Mouse (Mus musculus) left cerebral cortex, adult 2 months (tissue): Measurements from ENCODE around the gene Foxf1. TPM values are rescaled to one million over a fixed set of nuclear protein-coding genes. Genes with fewer than 3 reads are reported as not detected.

Source experiments
- DNase-seq, 2 experiments: peaks; one replicate each; pipeline ENCODE4 v3.0.0; 2021 to 2022; ENCODE audit warnings: low spot score in 2 of 2, mixed read lengths in 1 of 2; ENCODE audit errors: extremely low spot score in 1 of 2
- H3K27ac ChIP-seq: fragments of 200-600 bp; 2 replicates; pipeline ENCODE4 v1.8.1; 2022
- H3K4me3 ChIP-seq: fragments of 200-600 bp; 2 replicates; pipeline ENCODE4 v1.8.1; 2022
- CTCF ChIP-seq: fragments of 200-600 bp; IDR thresholded peaks from 2 replicates; pipeline ENCODE4 v1.8.1; 2022; ENCODE audit warnings: antibody characterized with exemption, mild to moderate bottlenecking, moderate library complexity
- intact Hi-C: fragments of 180-260 bp; cut with DNase I; formaldehyde crosslinking; loops from one replicate; pipeline ENCODE4 v1.15.1; 2025
- total RNA-seq, 2 experiments: library from RNA; stranded (reverse); gene quantifications; 2 replicates each; pipeline ENCODE4 v1.2.3; 2021

Gene Foxf1
- total RNA-seq, 2 experiments from 2014 or later, result 0.79 to 0.91 TPM

DNA sequence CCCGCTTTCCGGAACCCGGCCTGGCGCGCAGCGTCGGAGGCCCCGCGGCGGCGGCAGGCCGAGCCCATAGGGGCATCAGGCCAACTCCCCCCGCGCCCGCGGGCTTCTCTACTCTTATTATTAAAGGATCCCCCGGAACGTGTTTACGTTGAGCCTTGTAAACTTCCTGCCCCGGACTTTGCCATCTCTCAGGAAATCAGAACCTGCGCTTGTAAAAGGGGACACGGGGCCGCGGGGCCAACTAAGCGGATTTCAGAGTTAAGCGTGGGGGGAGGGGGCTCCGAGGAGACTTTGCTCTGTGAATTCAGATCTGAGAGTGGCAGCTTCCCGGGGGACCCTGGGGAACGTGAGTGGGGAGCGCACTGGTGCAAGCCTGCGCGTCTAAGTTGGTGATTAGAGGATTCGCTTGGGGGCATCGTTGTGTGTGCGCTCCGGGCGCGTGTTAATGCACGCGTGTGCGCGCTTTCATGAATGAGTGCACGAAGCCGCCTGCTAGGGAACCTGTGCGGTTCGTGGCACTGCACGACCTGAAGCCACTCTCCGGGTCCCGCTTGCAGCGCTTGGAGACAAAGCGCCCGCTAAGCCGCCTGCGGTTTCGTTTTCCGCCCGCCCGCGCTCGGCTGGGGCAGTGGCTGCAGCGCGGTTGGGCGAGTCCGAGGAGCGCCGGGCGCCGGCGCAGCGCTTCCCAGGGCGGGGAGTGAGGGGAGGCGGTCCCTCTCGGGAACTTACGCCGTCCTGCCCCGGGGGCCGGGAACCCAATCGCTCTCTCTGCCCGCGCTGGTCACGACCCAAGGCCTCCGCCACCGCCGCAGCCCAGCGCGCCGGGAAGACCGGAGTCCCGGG lies 872 bp upstream of the Foxf1 start:
- TF ChIP-seq CTCF, result no peak
- H3K4me3 ChIP-seq, result peak overlapping the region; percentile 48
- intact Hi-C loops, result no loop called here
- DNase-seq, result no peak
- H3K27ac ChIP-seq, result peak overlapping the region; percentile 15; the same call in 1 of the 2 replicates

DNA sequence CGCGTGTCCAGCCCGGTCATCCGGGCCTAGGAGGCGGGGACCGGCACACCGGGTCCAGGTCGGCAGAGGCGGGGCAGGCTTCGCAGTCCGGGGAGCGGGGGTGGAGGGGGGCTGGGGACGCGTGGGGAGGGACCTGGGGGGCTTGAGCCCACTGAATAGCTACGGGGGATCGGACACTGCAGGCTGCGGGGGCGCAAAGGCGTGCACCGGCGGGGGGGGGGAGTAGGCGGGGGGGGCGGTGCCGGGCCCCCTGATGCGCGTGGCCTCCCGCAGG lies 313 bp upstream of the Foxf1 start:
- Histone ChIP-seq H3K27ac (no peak overlapping the region), H3K4me3 (peak overlapping the region; percentile 48)
- no peak for TF ChIP-seq CTCF
- DNase-seq, result no peak
- intact Hi-C loops, result no loop called here

DNA sequence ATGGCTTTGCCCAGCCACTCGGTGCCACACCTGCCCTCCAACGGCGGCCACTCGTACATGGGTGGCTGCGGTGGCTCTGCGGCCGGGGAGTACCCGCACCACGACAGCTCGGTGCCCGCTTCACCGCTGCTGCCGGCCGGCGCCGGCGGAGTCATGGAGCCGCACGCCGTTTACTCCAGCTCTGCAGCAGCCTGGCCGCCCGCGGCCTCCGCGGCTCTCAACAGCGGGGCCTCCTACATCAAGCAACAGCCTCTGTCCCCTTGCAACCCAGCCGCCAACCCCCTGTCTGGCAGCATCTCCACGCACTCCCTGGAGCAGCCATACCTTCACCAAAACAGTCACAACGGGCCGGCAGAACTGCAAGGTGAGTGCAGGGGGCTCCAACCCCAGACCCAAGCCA lies 825 bp downstream of the Foxf1 start:
- Histone ChIP-seq H3K4me3 (peak overlapping the region; percentile 48), H3K27ac (no peak overlapping the region)
- intact Hi-C loops, result loop anchor here (5.0 kb wide), 1 partner anchor 188 kb away; no protein-coding TSS in a partner anchor
- TF ChIP-seq CTCF, result no peak
- DNase-seq, result no peak

DNA sequence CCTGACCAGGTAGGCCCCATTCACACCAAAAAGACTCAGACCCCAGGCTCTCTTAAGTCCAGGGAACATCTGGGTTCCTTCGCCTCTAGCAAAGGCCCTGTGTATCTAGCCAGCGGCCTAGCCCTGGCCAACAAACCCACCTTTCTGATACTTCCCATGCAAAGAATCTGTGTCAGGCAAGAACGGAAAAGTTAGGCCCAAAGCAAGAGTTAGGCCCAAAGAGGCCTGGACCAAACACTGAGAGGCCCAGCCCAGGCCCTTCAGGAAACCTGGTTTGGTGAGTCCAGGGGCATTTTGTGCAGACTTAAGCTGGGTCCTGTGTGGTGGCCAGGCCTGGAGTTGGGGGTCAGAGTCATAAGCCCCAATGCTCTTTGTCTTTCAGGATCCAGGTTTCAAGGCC lies 1.4 kb downstream of the Foxf1 start:
- H3K4me3 ChIP-seq, result no peak overlapping the region; the same call in 1 of the 2 replicates
- intact Hi-C loops, result loop anchor here (5.0 kb wide), 1 partner anchor 188 kb away; no protein-coding TSS in a partner anchor
- DNase-seq, result no peak
- TF ChIP-seq CTCF, result no peak
- H3K27ac ChIP-seq, result no peak overlapping the region

DNA sequence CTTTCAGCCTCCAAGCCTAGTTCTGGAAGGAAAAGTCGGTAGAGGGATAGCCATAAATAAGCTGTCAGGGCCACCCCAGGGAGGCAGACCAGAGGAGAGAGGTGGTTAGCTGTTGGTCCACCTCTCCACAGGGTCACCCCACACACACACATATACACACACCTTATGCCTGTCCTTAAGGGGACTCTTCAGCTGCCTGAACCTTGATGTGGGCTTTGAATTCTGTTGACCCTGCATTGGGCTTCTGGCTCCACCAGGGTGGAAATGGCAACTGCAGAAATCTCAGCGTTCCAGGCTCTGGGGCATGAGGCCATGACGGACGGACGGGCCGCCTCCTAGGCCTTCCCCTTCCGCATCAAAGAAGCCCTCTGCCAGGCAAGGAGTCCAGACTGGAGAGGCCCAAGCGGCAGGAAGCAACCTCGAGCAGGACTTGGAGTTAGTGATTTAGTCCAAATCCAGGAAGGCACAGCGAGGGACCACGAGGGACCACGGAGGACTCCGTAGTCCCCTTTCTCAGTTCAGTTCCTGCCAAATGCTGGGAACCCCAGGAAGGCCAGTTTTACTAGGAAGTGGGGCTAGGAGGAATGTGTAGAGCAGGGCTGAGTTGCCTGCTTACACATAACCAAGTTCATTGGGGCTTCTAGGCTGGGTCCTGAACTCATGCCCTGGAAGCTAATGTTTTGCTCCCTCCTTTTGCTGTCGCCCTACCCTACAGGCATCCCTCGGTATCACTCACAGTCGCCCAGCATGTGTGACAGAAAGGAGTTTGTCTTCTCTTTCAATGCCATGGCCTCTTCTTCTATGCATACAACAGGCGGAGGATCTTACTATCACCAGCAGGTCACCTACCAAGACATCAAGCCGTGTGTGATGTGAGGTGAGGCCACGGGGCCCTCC lies 2.1 kb downstream of the Foxf1 start:
- Histone ChIP-seq H3K27ac (no peak overlapping the region), H3K4me3 (no peak overlapping the region)
- intact Hi-C loops, result loop anchor here (5.0 kb wide), 1 partner anchor 189 kb away; no protein-coding TSS in a partner anchor
- no peak for TF ChIP-seq CTCF
- DNase-seq, result no peak

DNA sequence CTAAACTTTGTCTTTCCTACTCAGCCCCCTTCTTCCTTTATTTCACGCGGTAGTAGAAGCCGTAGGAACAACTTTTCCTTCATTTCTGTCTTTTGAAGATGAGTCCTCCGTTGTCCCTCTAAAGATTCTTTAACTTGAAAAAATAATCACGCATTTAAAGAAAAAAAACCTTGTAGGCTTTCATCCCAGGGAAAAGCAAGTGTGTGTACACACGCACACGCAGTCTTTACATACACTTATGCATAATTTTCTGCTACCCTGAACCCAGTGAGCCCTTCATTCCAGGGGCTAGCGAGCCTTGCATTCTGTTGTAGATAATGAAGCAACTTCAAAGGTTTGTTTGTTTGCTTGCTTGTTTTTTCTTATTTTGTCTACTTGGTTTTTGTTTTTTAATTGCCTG lies 4.1 kb downstream of the Foxf1 start:
- no peak overlapping the region for H3K27ac ChIP-seq
- DNase-seq, result no peak
- TF ChIP-seq CTCF, result no peak
- intact Hi-C loops, result loop anchor here (5.0 kb wide), 1 partner anchor 191 kb away; no protein-coding TSS in a partner anchor
- no peak overlapping the region for H3K4me3 ChIP-seq

DNA sequence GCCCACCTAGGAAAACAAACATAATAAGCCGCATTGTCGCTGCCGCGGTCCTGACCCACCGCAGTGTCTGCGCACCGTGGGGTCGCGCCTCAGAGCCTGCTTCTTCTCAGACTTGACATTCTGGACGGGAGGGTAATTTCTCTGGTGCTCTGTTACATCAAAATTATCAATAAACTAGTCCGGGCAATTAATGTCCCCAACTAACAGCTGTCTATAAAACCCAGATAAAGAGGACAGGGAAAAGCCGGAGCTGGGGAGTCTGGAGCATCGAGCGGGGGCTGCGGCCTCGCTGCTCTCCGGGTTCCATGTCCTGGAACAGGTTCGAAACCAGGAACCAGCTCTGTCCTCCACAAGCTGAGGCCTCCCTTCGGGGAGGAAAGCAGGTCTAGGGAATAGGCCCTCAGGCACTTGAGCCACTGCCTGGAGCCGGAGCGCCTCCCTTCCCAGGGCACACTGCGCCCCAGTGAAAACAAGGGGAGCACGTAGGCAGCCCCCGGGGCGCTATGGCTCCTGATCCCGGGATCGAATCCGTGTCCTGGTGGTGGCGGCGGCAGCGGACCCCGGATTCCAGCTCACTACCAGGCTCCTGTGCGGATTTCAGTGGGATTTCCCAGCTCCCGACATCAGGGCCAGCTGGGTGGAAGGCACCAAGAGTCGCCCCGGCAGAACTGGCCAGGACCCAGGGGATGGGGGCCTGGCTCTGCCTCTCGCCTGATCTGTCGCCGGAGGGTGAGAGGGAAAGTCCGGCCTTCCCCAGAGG lies 4.9 kb downstream of the Foxf1 start:
- DNase-seq, result no peak
- H3K27ac ChIP-seq, result no peak overlapping the region
- no peak overlapping the region for H3K4me3 ChIP-seq
- intact Hi-C loops, result loop anchor here (5.0 kb wide), 1 partner anchor 192 kb away; no protein-coding TSS in a partner anchor
- no peak for TF ChIP-seq CTCF

DNA sequence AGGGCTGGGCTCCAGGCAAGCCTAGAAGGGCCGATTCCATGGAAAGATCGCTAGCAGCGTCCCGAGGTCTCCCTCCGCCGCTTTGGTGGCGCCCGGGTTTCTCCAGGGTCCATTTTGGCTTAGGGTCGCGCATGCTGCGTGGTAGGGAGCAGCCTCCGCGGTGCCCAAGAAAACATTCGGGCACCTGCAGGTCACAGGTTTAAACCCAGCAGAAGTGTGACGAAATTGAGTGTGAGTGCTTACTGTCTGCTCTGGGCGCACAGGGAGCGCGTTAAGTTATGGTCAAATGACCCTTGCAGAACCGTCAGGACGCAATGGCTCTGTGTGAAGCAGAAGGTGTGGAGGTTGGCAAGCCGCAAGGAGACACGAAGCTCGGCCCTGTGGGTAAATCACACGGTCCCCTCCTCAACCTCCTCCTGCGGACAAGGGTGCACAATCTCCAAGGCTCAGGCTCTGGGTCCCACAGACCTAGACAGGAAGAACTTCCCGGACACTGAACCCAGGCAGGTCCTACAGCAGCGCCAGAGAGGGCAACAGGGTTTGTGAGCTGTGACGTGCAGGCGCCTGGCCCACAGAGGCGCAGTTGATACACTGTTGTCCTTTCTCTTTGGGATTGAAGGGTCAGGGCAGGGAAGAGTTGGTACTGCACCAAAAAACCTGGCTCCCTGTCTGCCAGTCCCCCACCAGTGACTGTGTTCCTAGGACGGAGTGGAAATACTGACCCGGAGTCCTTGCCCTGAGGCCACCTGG lies 5.6 kb downstream of the Foxf1 start:
- intact Hi-C loops, result loop anchor here (5.0 kb wide), 2 partner anchors 118 to 193 kb away; no protein-coding TSS in a partner anchor
- Histone ChIP-seq H3K4me3 (no peak overlapping the region), H3K27ac (no peak overlapping the region)
- no peak for DNase-seq
- TF ChIP-seq CTCF, result no peak

DNA sequence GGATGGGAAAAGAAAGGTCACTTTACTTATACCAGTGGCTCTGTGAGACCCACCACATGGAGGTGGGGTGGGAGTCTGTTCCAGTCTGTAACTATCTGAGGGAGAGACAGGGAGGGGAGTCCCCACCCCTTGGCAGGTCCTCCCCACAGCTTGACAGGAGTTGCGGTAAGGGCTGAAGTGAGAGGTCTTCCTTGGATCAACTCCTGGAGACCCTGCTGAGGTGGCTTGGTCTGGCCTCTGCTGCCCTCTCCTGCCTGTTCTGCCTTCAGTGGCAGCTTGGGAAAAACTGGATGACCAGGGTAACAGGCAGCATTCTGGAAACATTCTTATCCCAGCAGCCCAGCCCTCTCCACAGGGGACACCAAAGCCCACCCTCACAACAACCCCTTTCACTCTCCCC lies 6.5 kb downstream of the Foxf1 start:
- peak; percentile 8; the same call in 1 of the 2 replicates for TF ChIP-seq CTCF
- intact Hi-C loops, result loop anchor here (5.0 kb wide), 1 partner anchor 118 kb away; no protein-coding TSS in a partner anchor
- no peak for DNase-seq
- Histone ChIP-seq H3K4me3 (no peak overlapping the region), H3K27ac (no peak overlapping the region)

DNA sequence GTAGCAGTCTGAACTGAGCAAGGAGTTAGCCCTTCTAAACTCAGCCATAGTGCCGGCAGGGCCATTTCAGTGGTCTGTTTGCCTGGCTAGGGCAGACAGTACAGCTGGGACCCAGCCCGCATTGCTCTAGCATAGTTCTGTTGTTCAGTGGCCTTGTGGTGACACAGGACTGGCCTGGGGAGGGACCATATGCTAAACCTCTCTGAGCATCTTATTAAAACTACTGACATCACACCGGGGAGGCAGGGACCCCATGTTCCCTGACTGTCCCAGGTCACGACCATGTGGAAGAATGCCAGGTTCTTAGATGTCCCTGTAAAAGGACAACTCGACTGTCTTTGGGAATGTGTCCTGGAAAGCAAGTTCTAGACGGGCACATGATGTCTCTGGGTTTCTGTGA lies 8.0 kb downstream of the Foxf1 start:
- TF ChIP-seq CTCF, result no peak
- H3K4me3 ChIP-seq, result no peak overlapping the region
- no peak overlapping the region for H3K27ac ChIP-seq
- intact Hi-C loops, result loop anchor here (1.0 to 5.0 kb wide), 3 partner anchors 120 to 415 kb away; no protein-coding TSS in a partner anchor
- no peak for DNase-seq
